Mouse (Mus musculus) frontal cortex, adult 2 months (tissue): ENCODE measurements around the gene Lgals3bp. TPM values are rescaled to one million over a fixed set of nuclear protein-coding genes. Genes with fewer than 3 reads are reported as not detected.

Source experiments
- polyA plus RNA-seq: library from polyadenylated mRNA; depleted of rRNA; stranded (reverse); fragments of >200 nt; gene quantifications from 2 replicates; pipeline ENCODE4 v1.2.3, GENCODE M21; 2012; rRNA removed

The Lgals3bp gene
- polyA plus RNA-seq, 1 experiment = 38.5 TPM

Other genes starting within 250 kb of the Lgals3bp start
- 70.4 and 90.1 TPM in 2 replicates for gene Cyth1, start 153.5 kb downstream of the Lgals3bp start, polyA plus RNA-seq
- 27.7 and 28.4 TPM in 2 replicates for gene Usp36, start 111.8 kb downstream of the Lgals3bp start, polyA plus RNA-seq
- 0.52 and 0.76 TPM in 2 replicates for gene Cep295nl, start 59.6 kb downstream of the Lgals3bp start, polyA plus RNA-seq
- 192 and 218 TPM in 2 replicates for gene Timp2, start 46.4 kb downstream of the Lgals3bp start, polyA plus RNA-seq
- 38.3 and 40.2 TPM in 2 replicates for gene Cant1, start 17.0 kb upstream of the Lgals3bp start, polyA plus RNA-seq
- 2.6 and 3.4 TPM in 2 replicates for gene C1qtnf1, start 26.1 kb upstream of the Lgals3bp start, polyA plus RNA-seq
- 8.3 and 9.8 TPM in 2 replicates for gene Engase, start 74.7 kb upstream of the Lgals3bp start, polyA plus RNA-seq